Mouse (Mus musculus) liver, postnatal 0 days (tissue): ENCODE data around the gene Hspd1.

Experiments used
- CTCF ChIP-seq: sonication (generic); IDR thresholded peaks from 2 replicates; pipeline ENCODE4 v1.5.1; 2016; ENCODE audit warnings: antibody characterized with exemption, low read depth
- EP300 ChIP-seq: IDR thresholded peaks from 2 replicates; pipeline ENCODE4 v1.6.1; 2016; ENCODE audit warnings: antibody characterized with exemption, low read depth, mild to moderate bottlenecking

GRCm38 (mm10) chr1:55082106-55082505 lies 5.9 kb downstream of the Hspd1 start:
- TF ChIP-seq CTCF (peak; percentile 52), EP300 (no peak)
